Mouse (Mus musculus) urinary bladder, postnatal 14 days (tissue): ENCODE data around the gene Gm18336.
A peak's percentile ranks its signal among the peaks of the same experiment; 100 is the strongest.
"Not testable (repeated sequence)": the region's sequence is repeated elsewhere in the genome, so short reads cannot be mapped to it uniquely, and the experiment has no call there.

ENCODE experiments used
- DNase-seq: peaks from one replicate; pipeline ENCODE4 v3.0.0; 2021; ENCODE audit warnings: low spot score

Gene Gm18336

DNA sequence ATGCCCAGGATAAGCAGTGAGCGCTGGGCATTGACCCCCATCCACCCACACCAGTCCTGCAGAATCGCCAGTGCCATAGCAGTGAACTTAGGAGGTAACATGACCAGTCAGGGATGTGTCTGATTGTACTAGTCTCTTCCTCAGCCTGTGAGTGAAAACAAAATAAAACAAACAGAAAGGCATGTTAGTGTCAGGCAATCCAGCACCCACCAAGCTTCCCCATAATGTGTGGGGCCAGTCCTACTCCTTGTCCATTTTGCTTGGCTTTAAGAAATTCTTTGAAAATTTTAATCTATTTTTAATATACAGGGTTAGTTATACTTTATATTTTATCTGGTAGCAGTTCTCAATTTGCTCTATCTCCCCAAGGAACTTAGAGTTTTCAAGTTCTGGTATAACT, at the start of gene Gm18336:
Gene Gm18336 (minus strand): TSS at position 101 of the 400 bp plus-strand sequence.
- DNase-seq: not testable (repeated sequence)

DNA sequence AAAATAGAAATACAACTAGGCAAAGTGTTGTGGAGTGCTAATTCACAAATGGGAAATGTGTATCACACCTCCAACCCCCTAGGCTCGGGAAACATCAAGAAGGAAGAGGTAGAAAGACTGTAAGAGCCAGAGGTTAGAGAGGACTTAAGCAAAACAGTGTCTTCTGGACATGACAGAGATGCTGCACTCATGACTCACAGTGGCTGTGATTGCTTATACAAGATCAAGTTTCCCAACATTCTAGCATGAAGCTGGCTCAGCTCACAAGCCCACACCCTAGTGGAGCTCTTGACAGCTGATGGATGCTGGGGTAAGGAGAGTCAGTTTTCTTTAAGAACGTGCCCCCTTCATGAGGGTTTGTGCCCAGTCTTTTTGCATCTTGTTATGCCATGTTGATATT, 42.9 kb upstream of the Gm18336 start:
- no peak for DNase-seq

DNA sequence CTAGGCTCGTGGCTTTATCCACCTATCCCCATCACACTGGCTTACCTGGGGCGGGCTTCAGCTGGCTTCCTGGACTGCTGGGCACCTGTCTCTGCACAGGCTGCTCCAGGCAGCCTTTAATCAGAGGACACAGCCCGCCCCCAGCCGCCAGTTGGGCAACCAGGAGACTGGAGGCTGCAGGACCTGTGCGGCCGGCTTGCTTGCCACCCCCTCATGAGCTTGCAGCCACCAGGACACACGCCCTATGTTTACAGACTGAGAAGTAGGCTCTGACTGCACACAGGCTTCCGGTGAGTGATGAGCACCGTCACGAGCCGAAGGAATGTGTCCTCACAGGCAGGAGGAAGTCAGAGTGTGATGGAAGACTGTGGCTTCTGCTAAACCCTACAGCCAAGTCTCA, 36.7 kb upstream of the Gm18336 start, which contains the start of gene Trex2:
Gene Trex2 (minus strand): TSS at position 93 of the 400 bp plus-strand sequence.
- peak; percentile 46 for DNase-seq

DNA sequence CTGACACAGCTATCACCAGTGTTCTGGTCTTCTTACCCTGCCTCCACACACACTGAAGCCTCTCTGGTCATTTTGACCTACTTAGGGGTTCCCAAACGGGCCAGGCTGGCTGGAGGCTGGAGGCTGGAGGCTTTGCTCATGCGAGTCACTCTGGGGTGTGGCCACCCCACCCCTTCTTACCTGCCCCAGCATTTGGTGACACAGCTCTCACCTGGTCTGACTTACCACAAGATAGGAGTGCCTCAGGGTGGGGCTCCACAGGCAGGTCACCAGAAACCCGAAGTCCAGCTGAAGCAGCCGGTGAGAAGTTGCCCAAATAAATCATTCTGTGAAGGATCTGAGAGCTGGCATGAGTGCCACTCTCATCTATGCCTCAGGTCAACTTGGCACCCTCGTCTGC, 34.3 kb upstream of the Gm18336 start:
- peak; percentile 37 for DNase-seq

DNA sequence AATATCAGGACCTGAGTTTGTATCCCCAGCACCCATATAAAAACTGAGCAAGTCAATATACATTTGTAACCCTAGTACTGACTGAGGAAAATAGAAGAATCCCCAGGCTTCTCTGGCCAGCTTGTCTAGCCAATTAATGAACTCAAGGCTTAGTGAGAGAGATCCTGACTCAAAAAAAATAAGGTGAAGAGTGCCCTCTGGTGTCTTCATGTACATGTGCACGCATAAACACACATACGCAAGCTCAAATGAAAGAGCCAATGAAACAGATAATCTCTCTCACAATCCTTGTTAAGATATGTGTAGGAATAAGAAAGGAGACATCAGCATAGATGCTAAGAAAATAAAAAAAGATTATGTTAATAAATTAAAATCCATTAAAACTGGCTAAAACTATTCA, 31.5 kb upstream of the Gm18336 start:
- no peak for DNase-seq

DNA sequence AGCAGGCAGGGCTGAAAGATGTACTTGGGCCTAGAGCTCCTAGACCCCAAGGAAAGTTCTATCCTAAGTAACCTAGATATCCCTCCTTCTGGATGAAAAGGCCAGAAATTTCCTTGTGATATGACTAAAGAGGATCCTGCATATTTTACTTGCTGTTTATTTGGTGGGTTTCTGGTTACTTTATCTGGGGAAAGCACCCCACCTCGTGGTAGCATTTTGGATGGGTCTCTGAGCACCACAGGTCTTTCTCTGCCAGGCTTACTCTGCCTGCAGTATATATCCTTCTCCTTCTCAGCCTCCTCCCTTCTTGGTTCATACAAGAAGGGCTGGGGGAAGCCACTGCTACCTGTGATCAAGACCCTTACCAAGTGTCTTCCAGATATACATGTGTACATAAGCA, 14.2 kb upstream of the Gm18336 start:
- no peak for DNase-seq

DNA sequence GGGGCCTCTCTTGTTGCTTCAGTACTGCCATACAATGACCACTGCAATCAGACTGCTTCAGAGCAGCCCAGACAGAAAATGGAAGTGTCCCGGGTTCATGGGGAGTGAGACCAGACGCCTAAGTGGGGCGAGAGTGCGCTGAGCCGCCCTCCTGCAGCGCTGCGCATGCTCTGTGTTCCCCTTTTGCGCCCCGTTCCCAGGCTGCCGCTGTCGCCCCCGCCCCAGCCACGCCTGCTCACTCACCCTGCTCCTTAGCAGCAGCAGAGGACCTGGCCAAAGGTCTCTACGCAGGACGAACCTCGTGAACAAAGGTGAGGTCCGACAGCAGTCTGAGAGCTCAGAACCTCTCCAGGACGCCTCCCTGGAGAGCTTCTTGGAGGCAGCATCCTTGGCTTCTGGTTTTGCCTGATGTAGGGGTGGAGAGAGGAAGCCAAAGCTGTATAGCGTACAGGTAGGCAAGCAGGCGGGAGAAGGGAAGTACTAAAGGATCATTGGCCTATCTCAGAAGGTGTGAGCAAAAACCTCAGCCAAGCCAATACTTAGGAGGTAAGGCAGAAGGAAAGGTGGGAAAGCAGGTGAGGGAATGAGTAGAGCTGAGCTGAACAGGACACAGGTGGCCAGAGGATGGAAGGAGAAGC, 12.5 kb upstream of the Gm18336 start, which contains the start of gene Zfp92:
Gene Zfp92 (plus strand): TSS at position 217 of the 638 bp plus-strand sequence.
- DNase-seq: no peak

DNA sequence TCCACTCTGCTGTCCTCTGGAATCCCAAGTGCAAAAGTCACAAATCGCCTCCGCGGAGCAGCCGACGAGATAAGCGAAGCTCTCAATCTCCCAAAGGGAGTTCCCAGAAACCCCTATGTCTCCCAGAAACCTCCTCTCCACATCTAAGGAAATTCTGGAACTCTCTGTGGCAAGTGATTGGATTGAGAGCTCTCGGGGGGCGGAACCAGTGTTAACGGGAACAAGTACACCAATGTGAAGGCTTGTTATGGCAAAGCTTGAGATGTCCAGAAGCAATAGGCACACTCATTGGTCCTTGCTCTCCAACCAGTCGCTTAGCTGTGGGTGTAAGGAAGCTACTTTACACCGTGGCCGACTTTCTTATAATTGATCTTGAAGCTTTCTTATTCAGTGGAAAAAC, 3.1 kb upstream of the Gm18336 start:
- no peak for DNase-seq

DNA sequence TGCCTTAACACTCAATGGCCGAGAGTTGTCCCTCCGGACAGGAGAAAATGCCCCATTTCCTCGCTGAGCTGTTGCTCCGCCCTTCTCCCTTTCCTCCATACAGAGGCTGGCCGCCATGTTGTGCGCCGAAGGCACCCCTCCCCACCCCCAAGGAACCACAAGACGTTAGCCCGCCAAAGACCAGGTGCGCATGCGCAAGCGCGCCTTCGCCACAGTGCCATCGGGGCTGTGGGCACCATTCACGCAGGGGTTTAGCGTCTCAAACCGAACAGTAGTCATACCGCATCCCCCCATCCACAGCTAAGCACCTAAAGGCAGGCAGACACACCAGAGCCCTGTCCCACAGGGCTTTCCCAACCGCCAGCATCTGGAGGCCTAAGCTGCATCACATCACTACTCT, 2.4 kb upstream of the Gm18336 start:
- DNase-seq: no peak

DNA sequence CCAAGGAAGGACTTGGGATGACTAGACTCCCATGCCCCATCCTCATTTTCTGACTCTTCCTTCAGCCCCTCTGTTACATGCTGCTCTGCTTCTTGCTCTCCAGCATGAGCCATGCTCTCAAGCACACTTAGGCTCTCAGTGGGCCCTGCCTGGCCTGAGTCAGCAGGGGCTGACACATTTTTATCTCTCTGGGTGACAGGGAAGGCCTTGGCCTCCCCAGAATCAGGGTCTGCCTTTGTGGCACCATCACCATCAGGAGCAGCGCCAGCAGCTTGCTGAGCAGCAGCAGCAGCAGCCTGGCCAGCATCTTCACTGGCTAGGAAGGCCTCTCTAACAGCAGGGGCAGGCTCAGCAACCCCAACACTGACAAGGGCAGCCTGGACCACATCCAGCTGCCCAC, 2.1 kb downstream of the Gm18336 start:
- no peak for DNase-seq

DNA sequence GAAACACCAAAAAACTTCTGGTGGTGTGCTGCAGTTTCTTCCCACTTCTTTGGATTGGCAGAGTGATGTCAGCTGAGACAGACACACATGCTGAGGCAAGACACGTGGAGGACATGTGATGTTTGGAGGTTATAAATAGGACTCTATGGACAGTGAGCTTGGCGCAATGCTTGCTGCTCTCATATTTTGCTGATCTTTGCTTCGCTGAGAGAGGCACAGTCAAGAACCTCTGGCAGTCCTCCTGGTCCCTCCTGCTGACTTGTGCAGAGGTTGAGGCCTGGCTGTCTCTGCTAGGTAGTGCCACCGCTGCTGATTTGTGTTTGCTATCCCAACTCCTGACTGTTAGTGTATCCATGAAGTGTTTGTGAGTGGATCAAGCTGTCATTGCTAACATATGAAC, 7.1 kb downstream of the Gm18336 start:
- no peak for DNase-seq

DNA sequence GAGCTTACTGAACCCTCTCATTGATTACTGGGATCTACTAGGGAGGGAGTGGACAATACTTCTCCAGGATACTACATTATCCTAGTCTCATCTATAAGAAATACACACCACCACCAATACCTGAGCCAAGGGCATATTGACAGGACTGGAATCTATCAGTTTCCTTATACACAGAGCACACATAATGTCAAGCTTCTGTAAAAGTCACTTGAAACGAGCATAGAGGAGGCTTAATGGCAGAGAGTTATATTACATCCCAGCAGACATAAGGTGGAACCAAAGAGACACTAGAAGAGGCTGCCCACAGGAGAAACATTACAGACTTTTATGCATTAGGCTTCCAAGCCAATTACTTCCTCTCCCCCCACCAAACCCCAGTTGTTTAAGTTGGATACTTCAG, 13.6 kb downstream of the Gm18336 start:
- DNase-seq: no peak

DNA sequence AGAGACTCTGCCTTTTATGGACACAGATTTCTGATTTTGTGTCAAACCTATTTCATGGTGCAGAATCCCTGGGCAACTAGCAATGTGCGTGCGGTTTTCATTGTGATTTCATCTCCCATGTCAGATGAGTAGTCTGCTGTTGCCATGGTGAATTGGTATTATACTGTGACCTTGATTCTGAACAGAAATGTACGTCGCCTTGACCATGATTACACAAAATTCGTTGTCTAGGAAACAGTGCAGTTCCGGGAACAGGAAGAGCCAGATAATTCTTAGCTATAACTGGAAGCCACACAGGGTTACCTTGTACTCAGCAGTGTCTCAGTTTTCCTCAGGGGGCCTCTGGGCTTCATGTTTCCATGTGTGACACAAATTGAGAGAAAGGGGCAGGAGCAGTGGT, 14.1 kb downstream of the Gm18336 start:
- DNase-seq: no peak

DNA sequence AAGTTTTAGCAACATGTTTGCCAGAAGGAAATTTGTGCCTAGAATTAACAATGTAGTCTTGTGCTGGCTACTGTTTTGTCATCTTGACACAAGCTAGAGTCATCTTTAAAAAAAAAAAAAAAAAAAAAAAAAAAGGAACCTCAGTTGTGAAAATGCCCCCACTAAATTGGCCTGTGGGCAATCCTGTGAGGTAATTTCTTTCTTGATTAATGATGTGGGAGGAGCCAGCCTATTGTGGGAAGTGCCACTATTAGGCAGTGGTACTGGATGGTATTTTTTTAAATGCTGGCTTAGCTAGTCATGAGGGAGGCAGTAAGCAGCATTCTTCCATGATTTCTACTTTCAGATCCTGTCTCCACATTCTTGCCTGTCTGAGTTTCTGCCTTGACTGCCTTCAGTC, 35.2 kb downstream of the Gm18336 start:
- no peak for DNase-seq

DNA sequence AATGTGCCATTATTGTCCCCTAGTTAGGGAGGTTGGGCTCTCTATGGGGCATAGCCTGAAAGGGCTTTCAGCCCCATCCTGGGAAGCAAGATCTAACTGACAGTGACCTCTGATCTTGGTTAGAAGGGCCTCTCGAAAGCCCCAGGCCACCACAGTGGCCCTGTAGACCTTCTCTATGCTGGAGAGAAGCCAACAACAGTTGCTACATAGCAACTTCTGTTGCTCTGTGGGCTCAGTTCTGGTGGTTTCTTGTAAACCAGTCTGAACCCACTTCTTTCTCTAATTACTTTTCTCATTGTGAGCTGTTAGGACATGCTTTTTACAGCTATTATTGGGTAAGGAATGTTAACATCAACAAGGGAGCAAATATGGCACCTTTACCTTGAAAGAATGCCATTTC, 41.8 kb downstream of the Gm18336 start:
- DNase-seq: no peak

DNA sequence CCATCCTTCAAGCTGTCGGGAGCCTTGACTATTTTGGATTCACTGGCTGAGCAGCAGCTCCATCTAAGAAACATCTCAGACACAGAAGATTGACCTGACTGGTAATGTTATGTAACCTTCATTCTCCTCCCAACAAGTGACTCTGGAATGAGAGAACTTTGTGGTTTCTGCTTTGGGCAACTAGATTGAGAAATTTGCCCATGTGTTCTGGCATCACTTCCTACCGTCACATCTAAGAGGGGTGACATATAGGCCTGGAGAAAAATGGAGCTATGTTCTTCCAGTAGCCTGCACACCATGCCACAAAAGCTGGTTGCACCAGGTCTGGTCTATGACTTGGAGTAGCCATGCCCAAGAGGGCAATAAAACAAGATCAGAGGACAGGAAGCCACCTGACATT, 42.4 kb downstream of the Gm18336 start:
- DNase-seq: no peak
